Mouse (Mus musculus): Measurements from ENCODE around the gene Gja5. TPM values are rescaled to one million over a fixed set of nuclear protein-coding genes. Genes with fewer than 3 reads are reported as not detected.

Gja5 gene
- 1.5 and 1.9 TPM in 2 replicates for polyA plus RNA-seq (2012; rRNA removed)

DNA sequence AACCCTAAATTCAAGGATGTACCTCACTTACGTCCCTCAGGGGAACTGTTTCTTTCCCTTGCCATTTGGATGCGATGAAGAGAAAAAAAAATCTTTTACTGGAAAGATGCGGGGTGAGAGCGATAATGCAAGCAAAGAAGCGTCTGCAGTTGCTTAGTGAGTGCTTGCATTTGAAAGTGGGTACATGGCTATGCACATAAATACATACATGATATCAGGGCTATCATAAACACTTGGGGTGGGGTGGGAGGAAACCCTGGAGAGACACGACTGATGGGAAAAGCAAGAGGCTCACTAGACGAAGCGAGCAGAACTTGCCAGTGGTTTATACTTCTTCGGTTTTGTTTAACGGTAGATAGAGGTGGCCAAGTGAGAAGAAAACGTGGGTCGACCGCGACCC is at the start of gene Gja5:
TSS of gene Gja5 (plus strand) at position 301 of the 400 bp plus-strand sequence.

GRCm38 (mm10) chr3:96904851-96905541 is 503 bp downstream of the Gja5 start, which contains the start of gene Gpr89:
Gene Gpr89, minus strand, starts transcription at chr3:96905346.

GRCm38 (mm10) chr3:96925920-96926319 is 21.4 kb downstream of the Gja5 start, which contains the start of gene Gja8:
Gene Gja8, minus strand, starts transcription at chr3:96926020.

Other genes with a start within 250 kb of the Gja5 start
- gene Ankrd35, start 234.6 kb upstream of the Gja5 start, polyA plus RNA-seq (2012; rRNA removed) = 0.32 and 0.43 TPM in 2 replicates
- 4.6 and 5.6 TPM in 2 replicates for gene Pias3, start 208.3 kb upstream of the Gja5 start, polyA plus RNA-seq (2012; rRNA removed)
- 0.45 and 0.60 TPM in 2 replicates for gene Nudt17, start 196.1 kb upstream of the Gja5 start, polyA plus RNA-seq (2012; rRNA removed)
- gene Polr3c, start 177.1 kb upstream of the Gja5 start, polyA plus RNA-seq (2012; rRNA removed) = 20.9 and 23.9 TPM in 2 replicates
- gene Rnf115, start 177.0 kb upstream of the Gja5 start, polyA plus RNA-seq (2012; rRNA removed) = 11.8 and 14.6 TPM in 2 replicates
- gene Pdzk1, start 75.4 kb upstream of the Gja5 start, polyA plus RNA-seq (2012; rRNA removed) = 6.7 and 6.9 TPM in 2 replicates
- gene Cd160, start 75.3 kb upstream of the Gja5 start, polyA plus RNA-seq (2012; rRNA removed) = 0.05 and 0.19 TPM in 2 replicates
- 4.8 and 5.7 TPM in 2 replicates for gene Gpr89, start 653 bp downstream of the Gja5 start, polyA plus RNA-seq (2012; rRNA removed)
- not detected in 2 replicates for gene Gja8, start 21.3 kb downstream of the Gja5 start, polyA plus RNA-seq (2012; rRNA removed)

All from liver, embryonic 14 days (tissue).